Mouse (Mus musculus) hindbrain, embryonic 15.5 days (tissue): ENCODE measurements at regions not wholly inside any gene's neighbourhood (a gene's known extent, or its start where the extent isn't known, plus 50 kb on each side); places are given as distances from the start of the nearest gene placed in this dataset.
A peak's percentile ranks its signal among the peaks of the same experiment; 100 is the strongest.

Experiments
- ATAC-seq: fragments of 200-750 bp; cut with Nextera tagmentation; 2 replicates; pipeline ENCODE4 v1.8.0; 2017; ENCODE audit warnings: low read depth, moderate number of reproducible peaks, moderate TSS enrichment; ENCODE audit not compliant: low FRiP score
- H3K27ac ChIP-seq: fragments of 300-500 bp; sonication (generic); replicated peaks from 2 replicates; pipeline ENCODE4 v1.5.1; 2015; ENCODE audit warnings: mild to moderate bottlenecking, inconsistent platforms
- H3K27me3 ChIP-seq: fragments of 300-500 bp; sonication (generic); 2 replicates; pipeline ENCODE4 v1.6.1; 2015; ENCODE audit warnings: control low read depth, inconsistent platforms
- H3K36me3 ChIP-seq: fragments of 300-500 bp; sonication (generic); 2 replicates; pipeline ENCODE4 v1.6.1; 2015; ENCODE audit warnings: control low read depth, inconsistent platforms
- H3K4me1 ChIP-seq: fragments of 300-500 bp; sonication (generic); replicated peaks from 2 replicates; pipeline ENCODE4 v1.6.1; 2015; ENCODE audit warnings: control low read depth, inconsistent platforms
- H3K4me2 ChIP-seq: fragments of 300-500 bp; sonication (generic); 2 replicates; pipeline ENCODE4 v1.6.1; 2015; ENCODE audit warnings: moderate library complexity, mild to moderate bottlenecking, inconsistent platforms
- H3K4me3 ChIP-seq: fragments of 300-500 bp; sonication (generic); 2 replicates; pipeline ENCODE4 v1.5.1; 2015; ENCODE audit warnings: mild to moderate bottlenecking, inconsistent platforms
- H3K9ac ChIP-seq: fragments of 300-500 bp; sonication (generic); 2 replicates; pipeline ENCODE4 v1.6.1; 2015; ENCODE audit warnings: inconsistent platforms
- H3K9me3 ChIP-seq: fragments of 300-500 bp; sonication (generic); 2 replicates; pipeline ENCODE4 v1.6.1; 2016; ENCODE audit warnings: control low read depth, inconsistent platforms
- WGBS: fragments of 180-500 bp; shearing (Covaris S2); methylation state at CpG from one replicate; pipeline ENCODE4 v1.1.7; 2015; 5-methylcytosine and 5-hydroxymethylcytosine counted together

GRCm38 (mm10) chr1:152184956-152185355 is 95.0 kb upstream of the 1700025G04Rik start:
- Histone ChIP-seq H3K9ac (no peak overlapping the region), H3K4me3 (no peak overlapping the region), H3K4me2 (no peak overlapping the region), H3K4me1 (0 out of 2 replicates have a peak, but pooled peaks cover 4% of the 10 kb centered on the region), H3K27ac (no peak overlapping the region), H3K27me3 (no peaks in the 10 kb centered on the region), H3K9me3 (no peaks in the 10 kb centered on the region), H3K36me3 (no peaks in the 10 kb centered on the region)
- ATAC-seq = no peak
- 70% methylated on average over 3 of the region's 3 CpGs for WGBS

GRCm38 (mm10) chr1:152176267-152176970 is 86.5 kb upstream of the 1700025G04Rik start:
- 84% methylated on average over 9 of the region's 9 CpGs for WGBS
- H3K4me2 ChIP-seq = no peak overlapping the region

GRCm38 (mm10) chr1:152175691-152176090 is 85.8 kb upstream of the 1700025G04Rik start:
- peaks cover 12% of the 10 kb centered on the region for H3K4me1 ChIP-seq
- H3K9ac ChIP-seq = no peak overlapping the region
- 94% methylated on average over 3 of the region's 3 CpGs for WGBS
- no peaks in the 10 kb centered on the region for H3K36me3 ChIP-seq
- H3K27ac ChIP-seq = no peak overlapping the region
- H3K9me3 ChIP-seq = no peaks in the 10 kb centered on the region
- ATAC-seq = no peak
- no peaks in the 10 kb centered on the region for H3K27me3 ChIP-seq
- no peak overlapping the region for H3K4me3 ChIP-seq
- H3K4me2 ChIP-seq = no peak overlapping the region

More at GRCm38 (mm10) chr1:152176267-152176970, 86.5 kb upstream of the 1700025G04Rik start:
- H3K9me3 ChIP-seq = no peaks in the 10 kb centered on the region
- no peaks in the 10 kb centered on the region for H3K36me3 ChIP-seq
- no peak for ATAC-seq
- no peaks in the 10 kb centered on the region for H3K27me3 ChIP-seq
- no peak overlapping the region for H3K27ac ChIP-seq
- H3K9ac ChIP-seq = no peak overlapping the region
- peaks cover 6% of the 10 kb centered on the region for H3K4me1 ChIP-seq
- H3K4me3 ChIP-seq = no peak overlapping the region

GRCm38 (mm10) chr1:152174464-152174863 is 84.5 kb upstream of the 1700025G04Rik start:
- Histone ChIP-seq H3K4me3 (no peak overlapping the region), H3K36me3 (no peaks in the 10 kb centered on the region), H3K4me2 (no peak overlapping the region), H3K9me3 (no peaks in the 10 kb centered on the region), H3K27ac (no peak overlapping the region), H3K9ac (no peak overlapping the region), H3K4me1 (peaks cover 12% of the 10 kb centered on the region), H3K27me3 (no peaks in the 10 kb centered on the region)
- ATAC-seq = no peak
- 84% methylated on average over 4 of the region's 4 CpGs for WGBS

GRCm38 (mm10) chr1:152171034-152171790 is 81.3 kb upstream of the 1700025G04Rik start:
- ATAC-seq = no peak
- WGBS = 31% methylated on average over 16 of the region's 16 CpGs
- H3K27me3 ChIP-seq = no peaks in the 10 kb centered on the region
- no peaks in the 10 kb centered on the region for H3K36me3 ChIP-seq
- H3K27ac ChIP-seq = peak overlapping the region; percentile 58
- peaks cover 12% of the 10 kb centered on the region for H3K4me1 ChIP-seq
- no peak overlapping the region for H3K4me3 ChIP-seq
- no peak overlapping the region for H3K9ac ChIP-seq
- no peak overlapping the region for H3K4me2 ChIP-seq
- H3K9me3 ChIP-seq = no peaks in the 10 kb centered on the region

- WGBS = 91% methylated on average over 8 of the region's 8 CpGs
- no peak for ATAC-seq
- peaks cover 16% of the 10 kb centered on the region for H3K4me1 ChIP-seq
- no peaks in the 10 kb centered on the region for H3K9me3 ChIP-seq
- H3K4me3 ChIP-seq = no peak overlapping the region
- no peaks in the 10 kb centered on the region for H3K36me3 ChIP-seq
- H3K4me2 ChIP-seq = no peak overlapping the region
- H3K27me3 ChIP-seq = no peaks in the 10 kb centered on the region
- H3K27ac ChIP-seq = 0 out of 2 replicates have a peak overlapping the region, but pooled peaks have one; percentile 58
- no peak overlapping the region for H3K9ac ChIP-seq
Measured at GRCm38 (mm10) chr1:152170583-152170982, 80.7 kb upstream of the 1700025G04Rik start.

GRCm38 (mm10) chr1:152169508-152169907 is 79.6 kb upstream of the 1700025G04Rik start:
- H3K9ac ChIP-seq = no peak overlapping the region
- H3K27me3 ChIP-seq = no peaks in the 10 kb centered on the region
- H3K4me3 ChIP-seq = no peak overlapping the region
- ATAC-seq = no peak
- H3K9me3 ChIP-seq = no peaks in the 10 kb centered on the region
- no peak overlapping the region for H3K4me2 ChIP-seq
- H3K36me3 ChIP-seq = no peaks in the 10 kb centered on the region
- no peak overlapping the region for H3K27ac ChIP-seq
- peaks cover 27% of the 10 kb centered on the region for H3K4me1 ChIP-seq
- WGBS = 83% methylated on average over 14 of the region's 14 CpGs

- Histone ChIP-seq H3K27me3 (no peaks in the 10 kb centered on the region), H3K9me3 (no peaks in the 10 kb centered on the region), H3K4me3 (no peak overlapping the region), H3K4me2 (no peak overlapping the region), H3K27ac (no peak overlapping the region), H3K36me3 (no peaks in the 10 kb centered on the region), H3K9ac (no peak overlapping the region), H3K4me1 (peaks cover 33% of the 10 kb centered on the region)
- no peak for ATAC-seq
- WGBS = 71% methylated on average over 4 of the region's 4 CpGs
Measured at GRCm38 (mm10) chr1:152168284-152168683, 78.4 kb upstream of the 1700025G04Rik start.

- Histone ChIP-seq H3K27me3 (no peaks in the 10 kb centered on the region), H3K9me3 (no peaks in the 10 kb centered on the region), H3K36me3 (no peaks in the 10 kb centered on the region), H3K4me3 (no peak overlapping the region), H3K4me1 (peaks cover 33% of the 10 kb centered on the region), H3K4me2 (no peak overlapping the region), H3K9ac (no peak overlapping the region), H3K27ac (no peak overlapping the region)
- no peak for ATAC-seq
- WGBS = 88% methylated on average over 5 of the region's 5 CpGs
Measured at GRCm38 (mm10) chr1:152167716-152168115, 77.8 kb upstream of the 1700025G04Rik start.

GRCm38 (mm10) chr1:152165490-152165905 is 75.6 kb upstream of the 1700025G04Rik start:
- Histone ChIP-seq H3K9ac (no peak overlapping the region), H3K4me1 (peaks cover 21% of the 10 kb centered on the region), H3K27ac (peak overlapping the region; percentile 79), H3K36me3 (no peaks in the 10 kb centered on the region), H3K27me3 (no peaks in the 10 kb centered on the region), H3K4me3 (no peak overlapping the region), H3K4me2 (no peak overlapping the region), H3K9me3 (no peaks in the 10 kb centered on the region)
- WGBS = 25% methylated on average over 5 of the region's 5 CpGs
- peak; percentile 87 for ATAC-seq

- H3K36me3 ChIP-seq = no peaks in the 10 kb centered on the region
- ATAC-seq = peak; percentile 61
- H3K27me3 ChIP-seq = no peaks in the 10 kb centered on the region
- H3K4me1 ChIP-seq = peaks cover 21% of the 10 kb centered on the region
- WGBS = 20% methylated on average over 12 of the region's 12 CpGs
- H3K9me3 ChIP-seq = no peaks in the 10 kb centered on the region
- peak overlapping the region; percentile 79 for H3K27ac ChIP-seq
- H3K4me3 ChIP-seq = no peak overlapping the region
- no peak overlapping the region for H3K9ac ChIP-seq
- 0 out of 2 replicates have a peak overlapping the region, but pooled peaks have one; percentile 16 for H3K4me2 ChIP-seq
Measured at GRCm38 (mm10) chr1:152164843-152165489, 75.0 kb upstream of the 1700025G04Rik start.

- no peaks in the 10 kb centered on the region for H3K36me3 ChIP-seq
Measured at GRCm38 (mm10) chr1:152164212-152164611, 74.3 kb upstream of the 1700025G04Rik start.

More at GRCm38 (mm10) chr1:152164212-152164611, 74.3 kb upstream of the 1700025G04Rik start:
- peak overlapping the region; percentile 79; the same call in 1 of the 2 replicates for H3K27ac ChIP-seq
- no peak overlapping the region for H3K4me2 ChIP-seq
- no peak for ATAC-seq
- no peaks in the 10 kb centered on the region for H3K9me3 ChIP-seq
- H3K9ac ChIP-seq = no peak overlapping the region
- peaks cover 21% of the 10 kb centered on the region for H3K4me1 ChIP-seq
- 72% methylated on average over 5 of the region's 5 CpGs for WGBS
- H3K27me3 ChIP-seq = no peaks in the 10 kb centered on the region
- no peak overlapping the region for H3K4me3 ChIP-seq
